Mouse (Mus musculus) forebrain, postnatal 0 days (tissue): ENCODE results near the gene Gm17409. TPM values are rescaled to one million over a fixed set of nuclear protein-coding genes. Genes with fewer than 3 reads are reported as not detected.
A peak's percentile ranks its signal among the peaks of the same experiment; 100 is the strongest.

Source experiments
- ATAC-seq: fragments of 200-750 bp; cut with Nextera tagmentation; 2 replicates; pipeline ENCODE4 v1.8.0; 2017; ENCODE audit warnings: mild to moderate bottlenecking, moderate library complexity
- DNase-seq: peaks from one replicate; pipeline ENCODE4 v3.0.0-alpha.2; 2015
- H3K27ac ChIP-seq: fragments of 300-500 bp; sonication (generic); 2 replicates; pipeline ENCODE4 v1.5.1; 2014; ENCODE audit warnings: low read depth, mild to moderate bottlenecking, antibody characterized with exemption, low read length, moderate library complexity, mixed read lengths
- H3K27me3 ChIP-seq: fragments of 300-500 bp; sonication (generic); 2 replicates; pipeline ENCODE4 v1.6.1; 2014; ENCODE audit warnings: mild to moderate bottlenecking, low read length, mixed read lengths; ENCODE audit not compliant: insufficient read depth
- H3K36me3 ChIP-seq: fragments of 300-500 bp; sonication (generic); 2 replicates; pipeline ENCODE4 v1.6.1; 2014; ENCODE audit warnings: mild to moderate bottlenecking, moderate library complexity; ENCODE audit not compliant: insufficient read depth
- H3K4me1 ChIP-seq: fragments of 300-500 bp; sonication (generic); 2 replicates; pipeline ENCODE4 v1.6.1; 2014; ENCODE audit warnings: antibody characterized with exemption; ENCODE audit not compliant: insufficient read depth
- H3K4me2 ChIP-seq: fragments of 300-500 bp; sonication (generic); 2 replicates; pipeline ENCODE4 v1.6.1; 2014; ENCODE audit warnings: low read depth, mild to moderate bottlenecking, moderate library complexity
- H3K4me3 ChIP-seq: fragments of 300-500 bp; sonication (generic); 2 replicates; pipeline ENCODE4 v1.5.1; 2014; ENCODE audit warnings: low read depth, low read length, mixed read lengths
- H3K9ac ChIP-seq: fragments of 300-500 bp; sonication (generic); 2 replicates; pipeline ENCODE4 v1.6.1; 2014; ENCODE audit warnings: mild to moderate bottlenecking
- H3K9me3 ChIP-seq: fragments of 300-500 bp; sonication (generic); 2 replicates; pipeline ENCODE4 v1.6.1; 2016; ENCODE audit warnings: low read length
- CTCF ChIP-seq: sonication (generic); IDR thresholded peaks from 2 replicates; pipeline ENCODE4 v1.5.1; 2016; ENCODE audit warnings: antibody characterized with exemption, control low read depth, low read depth
- WGBS: fragments of 180-500 bp; shearing (Covaris S2); extraction: QIAGEN DNeasy Blood & Tissue Kit; methylation state at CpG from one replicate; pipeline ENCODE4 v1.1.7; 2014; 5-methylcytosine and 5-hydroxymethylcytosine counted together
- polyA plus RNA-seq: library from polyadenylated mRNA; unstranded; fragments of >200 nt; fragmentation: Nextera tagmentation; extraction: Ambion mirVana; gene quantifications from 2 replicates; pipeline ENCODE4 v1.2.1, GENCODE M21; 2015
- total RNA-seq: library from RNA; depleted of rRNA; stranded (reverse); fragments of >200 nt; gene quantifications from 2 replicates; pipeline ENCODE4 v1.2.3, GENCODE M21; 2014; rRNA removed

The Gm17409 gene
- total and polyA plus RNA-seq, 2 experiments from 2014 or later = not detected

- no peak for TF ChIP-seq CTCF
- no peaks in the 10 kb centered on the region for H3K36me3 ChIP-seq
- WGBS = 92% methylated on average over 11 of the region's 11 CpGs
- H3K27me3 ChIP-seq = no peaks in the 10 kb centered on the region
- no peaks in the 10 kb centered on the region for H3K9me3 ChIP-seq
- DNase-seq = no peak
- no peak overlapping the region for H3K4me3 ChIP-seq
- peaks cover 4% of the 10 kb centered on the region; the same call in 1 of the 2 replicates for H3K4me1 ChIP-seq
- no peak overlapping the region for H3K27ac ChIP-seq
- H3K4me2 ChIP-seq = no peak overlapping the region
- H3K9ac ChIP-seq = no peak overlapping the region
- no peak for ATAC-seq
These were observed 44.6 kb downstream of the Gm17409 start for GRCm38 (mm10) chr2:58514489-58514888.

- ATAC-seq = peak; percentile 21; the same call in 1 of the 2 replicates
- 42% methylated on average over 15 of the region's 15 CpGs for WGBS
These were observed 46.1 kb downstream of the Gm17409 start for GRCm38 (mm10) chr2:58516000-58516399.

GRCm38 (mm10) chr2:58516920-58517319 is 47.0 kb downstream of the Gm17409 start:
- Histone ChIP-seq H3K36me3 (no peaks in the 10 kb centered on the region), H3K4me1 (peaks cover 4% of the 10 kb centered on the region; the same call in 1 of the 2 replicates), H3K4me2 (no peak overlapping the region), H3K9me3 (no peaks in the 10 kb centered on the region), H3K4me3 (no peak overlapping the region), H3K9ac (no peak overlapping the region), H3K27ac (no peak overlapping the region), H3K27me3 (no peaks in the 10 kb centered on the region)
- WGBS = 57% methylated on average over 6 of the region's 6 CpGs
- no peak for TF ChIP-seq CTCF
- ATAC-seq (no peak), DNase-seq (no peak)

More at GRCm38 (mm10) chr2:58516000-58516399, 46.1 kb downstream of the Gm17409 start:
- H3K4me3 ChIP-seq = no peak overlapping the region
- no peak for TF ChIP-seq CTCF
- no peaks in the 10 kb centered on the region for H3K27me3 ChIP-seq
- H3K9me3 ChIP-seq = no peaks in the 10 kb centered on the region
- no peak overlapping the region for H3K27ac ChIP-seq
- H3K9ac ChIP-seq = no peak overlapping the region
- no peak overlapping the region for H3K4me2 ChIP-seq
- no peak for DNase-seq
- no peaks in the 10 kb centered on the region for H3K36me3 ChIP-seq
- peaks cover 4% of the 10 kb centered on the region; the same call in 1 of the 2 replicates for H3K4me1 ChIP-seq

DNA sequence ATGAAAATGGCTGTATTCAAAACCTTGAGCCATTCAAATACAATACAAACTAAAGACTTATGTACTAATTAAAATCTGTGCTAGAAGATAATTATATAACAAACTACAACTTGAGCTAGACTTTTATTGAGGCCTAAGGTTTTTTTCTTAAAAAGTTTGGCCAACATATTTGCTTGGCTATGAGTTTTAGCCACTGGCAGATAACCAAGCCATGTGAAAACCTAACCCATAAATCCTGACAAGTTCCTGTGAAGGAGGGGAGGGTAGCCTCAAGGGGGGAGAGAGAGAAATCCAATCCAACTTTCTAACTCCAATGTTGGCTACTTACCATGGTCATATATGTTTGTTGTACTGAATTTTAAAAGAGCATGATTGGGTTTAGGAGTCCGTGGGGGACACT is 48.6 kb downstream of the Gm17409 start:
- H3K36me3 ChIP-seq = no peaks in the 10 kb centered on the region
- H3K9ac ChIP-seq = no peak overlapping the region
- TF ChIP-seq CTCF = no peak
- H3K27me3 ChIP-seq = no peaks in the 10 kb centered on the region
- no peak overlapping the region for H3K27ac ChIP-seq
- DNase-seq (no peak), ATAC-seq (no peak)
- H3K9me3 ChIP-seq = no peaks in the 10 kb centered on the region
- H3K4me1 ChIP-seq = peaks cover 7% of the 10 kb centered on the region; the same call in 1 of the 2 replicates
- H3K4me2 ChIP-seq = no peak overlapping the region
- H3K4me3 ChIP-seq = no peak overlapping the region
- 82% methylated on average over 1 of the region's 1 CpGs for WGBS

Other genes starting within 250 kb of the Gm17409 start
- gene Acvr1c, start 112.2 kb upstream of the Gm17409 start, total RNA-seq = 1.6 and 2.7 TPM in 2 replicates
- 0.77 and 0.91 TPM in 2 replicates for gene Acvr1c, start 112.2 kb upstream of the Gm17409 start, polyA plus RNA-seq
- gene Acvr1, start 97.0 kb downstream of the Gm17409 start, total RNA-seq = 14.8 and 16.4 TPM in 2 replicates
- gene Acvr1, start 97.0 kb downstream of the Gm17409 start, polyA plus RNA-seq = 5.6 and 6.4 TPM in 2 replicates
- 12.6 and 19.9 TPM in 2 replicates for gene Upp2, start 97.2 kb downstream of the Gm17409 start, total RNA-seq
- 10.8 and 12.5 TPM in 2 replicates for gene Upp2, start 97.2 kb downstream of the Gm17409 start, polyA plus RNA-seq